Mouse (Mus musculus): ENCODE measurements around the gene Dram2. TPM values are rescaled to one million over a fixed set of nuclear protein-coding genes. Genes with fewer than 3 reads are reported as not detected.
A peak's percentile ranks its signal among the peaks of the same experiment; 100 is the strongest.

Dram2 gene
- polyA plus RNA-seq, 1 experiment from 2014 or later: 63.9 TPM

DNA sequence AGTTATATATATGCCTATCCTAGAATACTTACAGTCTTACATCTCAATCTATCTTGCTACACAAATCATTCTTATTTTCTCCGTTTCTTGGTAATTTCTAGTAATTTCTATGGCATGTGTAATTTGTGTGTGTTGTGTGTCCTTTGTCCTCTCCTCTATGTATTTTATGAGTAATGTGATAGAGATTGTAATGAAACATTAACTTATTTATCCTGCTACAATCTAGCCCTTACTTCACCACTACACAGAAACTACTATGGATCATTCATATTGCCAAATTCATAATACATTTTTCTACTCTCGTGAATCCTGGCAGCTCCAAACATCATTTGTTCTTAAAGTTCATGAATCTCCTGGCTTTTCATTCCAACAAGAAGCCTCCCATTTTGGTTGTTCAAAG is 19.6 kb upstream of the Dram2 start:
- 89% methylated on average over 2 of the region's 2 CpGs for WGBS
- no peak overlapping the region for H3K4me3 ChIP-seq (ENCODE audit: low read depth, low read length)
- no peaks in the 10 kb centered on the region for H3K27me3 ChIP-seq (ENCODE audit: insufficient read depth, low read length)
- H3K9ac ChIP-seq: no peak overlapping the region
- no peak for ATAC-seq (ENCODE audit: insufficient read depth)
- no peaks in the 10 kb centered on the region for H3K4me1 ChIP-seq (ENCODE audit: insufficient read depth)
- DNase-seq: no peak
- H3K9me3 ChIP-seq (ENCODE audit: low read depth, low read length): no peaks in the 10 kb centered on the region
- no peak overlapping the region for H3K27ac ChIP-seq (ENCODE audit: low read depth)
- H3K36me3 ChIP-seq (ENCODE audit: insufficient read depth): peaks cover 12% of the 10 kb centered on the region
- no peak for TF ChIP-seq CTCF (IDR thresholded peaks at IDR 0.05; ENCODE audit: low read depth)
- H3K4me2 ChIP-seq: no peak overlapping the region

GRCm38 (mm10) chr3:106533277-106533676 is 14.3 kb upstream of the Dram2 start:
- Histone ChIP-seq H3K27ac (ENCODE audit: low read depth) (no peak overlapping the region), H3K4me1 (ENCODE audit: insufficient read depth) (no peaks in the 10 kb centered on the region), H3K9me3 (ENCODE audit: low read depth, low read length) (no peaks in the 10 kb centered on the region), H3K9ac (no peak overlapping the region), H3K36me3 (ENCODE audit: insufficient read depth) (peaks cover 23% of the 10 kb centered on the region), H3K27me3 (ENCODE audit: insufficient read depth, low read length) (no peaks in the 10 kb centered on the region), H3K4me3 (ENCODE audit: low read depth, low read length) (no peak overlapping the region), H3K4me2 (no peak overlapping the region)
- ATAC-seq (ENCODE audit: insufficient read depth) (no peak), DNase-seq (no peak)
- TF ChIP-seq CTCF (IDR thresholded peaks at IDR 0.05; ENCODE audit: low read depth): no peak
- WGBS: 94% methylated on average over 2 of the region's 2 CpGs

GRCm38 (mm10) chr3:106544721-106545316 is 2.8 kb upstream of the Dram2 start:
- ATAC-seq (ENCODE audit: insufficient read depth): no peak
- Histone ChIP-seq H3K9ac (no peak overlapping the region), H3K27ac (ENCODE audit: low read depth) (no peak overlapping the region), H3K27me3 (ENCODE audit: insufficient read depth, low read length) (no peaks in the 10 kb centered on the region), H3K9me3 (ENCODE audit: low read depth, low read length) (no peaks in the 10 kb centered on the region), H3K4me2 (no peak overlapping the region), H3K36me3 (ENCODE audit: insufficient read depth) (no peaks in the 10 kb centered on the region), H3K4me1 (ENCODE audit: insufficient read depth) (no peaks in the 10 kb centered on the region; the same call in 1 of the 2 replicates), H3K4me3 (ENCODE audit: low read depth, low read length) (no peak overlapping the region)
- DNase-seq: no peak
- no peak for TF ChIP-seq CTCF (IDR thresholded peaks at IDR 0.05; ENCODE audit: low read depth)
- 76% methylated on average over 8 of the region's 8 CpGs for WGBS

GRCm38 (mm10) chr3:106547924-106548539 is 434 bp downstream of the Dram2 start:
- TF ChIP-seq CTCF (IDR thresholded peaks at IDR 0.05; ENCODE audit: low read depth): no peak
- H3K36me3 ChIP-seq (ENCODE audit: insufficient read depth): 0 out of 2 replicates have a peak, but pooled peaks cover 11% of the 10 kb centered on the region
- H3K4me1 ChIP-seq (ENCODE audit: insufficient read depth): no peaks in the 10 kb centered on the region; the same call in 1 of the 2 replicates
- peak overlapping the region; percentile 79 for H3K4me3 ChIP-seq (ENCODE audit: low read depth, low read length)
- H3K9me3 ChIP-seq (ENCODE audit: low read depth, low read length): no peaks in the 10 kb centered on the region
- under 1% methylated on average over 27 of the region's 27 CpGs for WGBS
- H3K4me2 ChIP-seq: peak overlapping the region; percentile 63
- DNase-seq (peak; percentile 66), ATAC-seq (ENCODE audit: insufficient read depth) (peak; percentile 35)
- H3K27ac ChIP-seq (ENCODE audit: low read depth): peak overlapping the region; percentile 98
- H3K9ac ChIP-seq: peak overlapping the region; percentile 94
- H3K27me3 ChIP-seq (ENCODE audit: insufficient read depth, low read length): no peaks in the 10 kb centered on the region

GRCm38 (mm10) chr3:106548971-106549370 is 1.4 kb downstream of the Dram2 start:
- H3K4me3 ChIP-seq (ENCODE audit: low read depth, low read length): peak overlapping the region; percentile 79; the same call in 1 of the 2 replicates
- no peaks in the 10 kb centered on the region for H3K9me3 ChIP-seq (ENCODE audit: low read depth, low read length)
- H3K9ac ChIP-seq: no peak overlapping the region
- peak overlapping the region; percentile 63 for H3K4me2 ChIP-seq
- H3K4me1 ChIP-seq (ENCODE audit: insufficient read depth): no peaks in the 10 kb centered on the region; the same call in 1 of the 2 replicates
- DNase-seq: peak; percentile 11
- TF ChIP-seq CTCF (IDR thresholded peaks at IDR 0.05; ENCODE audit: low read depth): no peak
- ATAC-seq (ENCODE audit: insufficient read depth): no peak
- no peak overlapping the region for H3K27ac ChIP-seq (ENCODE audit: low read depth)
- peaks cover 15% of the 10 kb centered on the region; the same call in 1 of the 2 replicates for H3K36me3 ChIP-seq (ENCODE audit: insufficient read depth)
- 14% methylated on average over 3 of the region's 3 CpGs for WGBS
- H3K27me3 ChIP-seq (ENCODE audit: insufficient read depth, low read length): no peaks in the 10 kb centered on the region

DNA sequence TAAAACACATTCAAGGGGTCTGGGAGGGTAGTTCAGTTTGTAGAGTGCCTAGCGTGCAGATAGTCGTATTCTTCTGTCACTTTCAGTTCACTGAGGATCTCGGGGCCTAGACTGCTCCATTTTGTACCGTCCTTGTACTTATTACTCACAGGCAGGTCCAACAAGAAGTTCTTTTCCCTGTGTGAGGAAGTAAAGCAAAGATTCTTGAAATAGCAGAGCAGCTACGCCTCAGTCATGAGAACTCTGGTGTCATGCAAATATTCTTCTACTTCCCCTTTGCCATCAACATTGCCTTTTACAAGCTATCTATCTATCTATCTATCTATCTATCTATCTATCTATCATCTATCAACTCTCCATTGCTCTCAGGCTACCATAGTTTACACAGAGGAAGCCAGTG is 5.8 kb downstream of the Dram2 start:
- Histone ChIP-seq H3K9ac (no peak overlapping the region), H3K4me1 (ENCODE audit: insufficient read depth) (no peaks in the 10 kb centered on the region), H3K4me2 (no peak overlapping the region), H3K9me3 (ENCODE audit: low read depth, low read length) (no peaks in the 10 kb centered on the region), H3K27me3 (ENCODE audit: insufficient read depth, low read length) (no peaks in the 10 kb centered on the region), H3K4me3 (ENCODE audit: low read depth, low read length) (no peak overlapping the region), H3K27ac (ENCODE audit: low read depth) (no peak overlapping the region), H3K36me3 (ENCODE audit: insufficient read depth) (peaks cover 34% of the 10 kb centered on the region)
- 85% methylated on average over 5 of the region's 5 CpGs for WGBS
- no peak for ATAC-seq (ENCODE audit: insufficient read depth)
- no peak for DNase-seq
- no peak for TF ChIP-seq CTCF (IDR thresholded peaks at IDR 0.05; ENCODE audit: low read depth)

DNA sequence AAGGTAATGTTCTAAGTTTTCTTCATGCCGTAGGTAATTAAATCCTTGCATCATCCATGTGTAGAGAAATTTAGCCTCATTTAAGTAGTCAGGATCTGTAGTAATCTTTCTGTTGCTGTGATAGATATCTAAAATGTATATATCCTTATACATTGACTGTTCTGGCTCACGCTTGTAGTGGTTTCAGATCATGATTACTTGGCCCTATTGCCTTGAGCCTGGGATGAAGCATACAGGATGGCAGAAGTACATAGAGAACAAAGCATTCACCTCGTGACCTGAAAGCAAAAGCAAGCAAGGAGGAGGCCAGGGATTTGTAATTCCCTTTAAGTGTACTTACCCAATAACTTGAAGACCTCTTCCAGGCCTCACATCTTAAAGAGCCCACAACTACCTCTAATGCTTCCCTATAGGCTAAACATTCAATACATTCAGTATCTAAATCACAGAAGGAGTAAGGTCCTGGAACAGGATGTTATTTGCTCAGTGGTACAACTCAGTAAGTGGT is 8.2 kb downstream of the Dram2 start:
- Histone ChIP-seq H3K4me3 (ENCODE audit: low read depth, low read length) (no peak overlapping the region), H3K9me3 (ENCODE audit: low read depth, low read length) (no peaks in the 10 kb centered on the region), H3K4me1 (ENCODE audit: insufficient read depth) (no peaks in the 10 kb centered on the region), H3K9ac (no peak overlapping the region), H3K27me3 (ENCODE audit: insufficient read depth, low read length) (no peaks in the 10 kb centered on the region), H3K36me3 (ENCODE audit: insufficient read depth) (peaks cover 38% of the 10 kb centered on the region), H3K27ac (ENCODE audit: low read depth) (no peak overlapping the region), H3K4me2 (no peak overlapping the region)
- TF ChIP-seq CTCF (IDR thresholded peaks at IDR 0.05; ENCODE audit: low read depth): no peak
- DNase-seq: no peak
- ATAC-seq (ENCODE audit: insufficient read depth): no peak
- WGBS: 87% methylated on average over 3 of the region's 3 CpGs

Measured in lung, embryonic 14.5 days (tissue).